Mouse (Mus musculus) hindbrain, postnatal 0 days (tissue): Measurements from ENCODE around the gene Slc39a11. TPM values are rescaled to one million over a fixed set of nuclear protein-coding genes. Genes with fewer than 3 reads are reported as not detected.
"Not testable (repeated sequence)": the region's sequence is repeated elsewhere in the genome, so short reads cannot be mapped to it uniquely, and the experiment has no call there.

Source experiments
- ATAC-seq: fragments of 200-750 bp; cut with Nextera tagmentation; 2 replicates; pipeline ENCODE4 v1.8.0; 2017; ENCODE audit warnings: mild to moderate bottlenecking, moderate TSS enrichment, moderate library complexity
- DNase-seq: peaks from one replicate; pipeline ENCODE4 v3.0.0-alpha.2; 2015; ENCODE audit warnings: low spot score
- H3K27ac ChIP-seq: fragments of 300-500 bp; sonication (generic); 2 replicates; pipeline ENCODE4 v1.5.1; 2014; ENCODE audit warnings: mild to moderate bottlenecking
- H3K27me3 ChIP-seq: fragments of 300-500 bp; sonication (generic); 2 replicates; pipeline ENCODE4 v1.6.1; 2014; ENCODE audit warnings: low read length, mixed read lengths; ENCODE audit not compliant: insufficient read depth
- H3K36me3 ChIP-seq: fragments of 300-500 bp; sonication (generic); 2 replicates; pipeline ENCODE4 v1.6.1; 2014; ENCODE audit warnings: low read length, mixed read lengths; ENCODE audit not compliant: insufficient read depth
- H3K4me1 ChIP-seq: fragments of 300-500 bp; sonication (generic); 2 replicates; pipeline ENCODE4 v1.6.1; 2014; ENCODE audit warnings: antibody characterized with exemption, low read length, mixed read lengths; ENCODE audit not compliant: insufficient read depth
- H3K4me2 ChIP-seq: fragments of 300-500 bp; sonication (generic); 2 replicates; pipeline ENCODE4 v1.6.1; 2014; ENCODE audit warnings: low read depth, mild to moderate bottlenecking, low read length, moderate library complexity, mixed read lengths
- H3K4me3 ChIP-seq: fragments of 300-500 bp; sonication (generic); 2 replicates; pipeline ENCODE4 v1.5.1; 2014; ENCODE audit warnings: low read length
- H3K9ac ChIP-seq: fragments of 300-500 bp; sonication (generic); replicated peaks from 2 replicates; pipeline ENCODE4 v1.6.1; 2014; ENCODE audit warnings: mild to moderate bottlenecking, low read length, moderate library complexity, mixed read lengths
- H3K9me3 ChIP-seq: fragments of 300-500 bp; sonication (generic); 2 replicates; pipeline ENCODE4 v1.6.1; 2016; ENCODE audit warnings: low read length, mixed read lengths
- CTCF ChIP-seq: IDR thresholded peaks from 2 replicates; pipeline ENCODE4 v1.5.1; 2016; ENCODE audit warnings: antibody characterized with exemption, control low read depth, low read depth
- WGBS: fragments of 180-500 bp; shearing (Covaris S2); extraction: QIAGEN DNeasy Blood & Tissue Kit; methylation state at CpG from one replicate; pipeline ENCODE4 v1.1.7; 2014; 5-methylcytosine and 5-hydroxymethylcytosine counted together
- polyA plus RNA-seq: library from polyadenylated mRNA; unstranded; fragments of >200 nt; fragmentation: Nextera tagmentation; extraction: Ambion mirVana; gene quantifications from 2 replicates; pipeline ENCODE4 v1.2.1, GENCODE M21; 2015
- total RNA-seq: library from RNA; depleted of rRNA; stranded (reverse); fragments of >200 nt; gene quantifications from 2 replicates; pipeline ENCODE4 v1.2.3, GENCODE M21; 2014

Gene Slc39a11
- total and polyA plus RNA-seq, 2 experiments from 2014 or later, result 35.6 to 63.3 TPM

- Histone ChIP-seq H3K9me3 (no peaks in the 10 kb centered on the region), H3K9ac (no peak overlapping the region), H3K36me3 (no peaks in the 10 kb centered on the region), H3K4me3 (no peak overlapping the region), H3K27me3 (no peaks in the 10 kb centered on the region), H3K4me1 (no peaks in the 10 kb centered on the region), H3K27ac (no peak overlapping the region), H3K4me2 (no peak overlapping the region)
- no peak for DNase-seq
- no peak for ATAC-seq
- no peak for TF ChIP-seq CTCF
- 49% methylated on average over 3 of the region's 3 CpGs for WGBS
Observed at GRCm38 (mm10) chr11:113588936-113589335, 60.9 kb downstream of the Slc39a11 start.

GRCm38 (mm10) chr11:113586423-113586822 lies 63.5 kb downstream of the Slc39a11 start:
- Histone ChIP-seq H3K4me2 (no peak overlapping the region), H3K9me3 (no peaks in the 10 kb centered on the region), H3K9ac (no peak overlapping the region), H3K4me3 (no peak overlapping the region), H3K36me3 (no peaks in the 10 kb centered on the region), H3K27me3 (no peaks in the 10 kb centered on the region), H3K4me1 (no peaks in the 10 kb centered on the region; the same call in 1 of the 2 replicates), H3K27ac (no peak overlapping the region)
- ATAC-seq (peak; percentile 15; the same call in 1 of the 2 replicates), DNase-seq (peak; percentile 31)
- 33% methylated on average over 6 of the region's 6 CpGs for WGBS
- TF ChIP-seq CTCF, result no peak

- WGBS, result 33% methylated on average over 11 of the region's 11 CpGs
- DNase-seq (peak; percentile 58), ATAC-seq (peak; percentile 72)
- Histone ChIP-seq H3K9me3 (no peaks in the 10 kb centered on the region), H3K9ac (no peak overlapping the region), H3K36me3 (no peaks in the 10 kb centered on the region), H3K27me3 (no peaks in the 10 kb centered on the region), H3K4me3 (no peak overlapping the region), H3K4me1 (no peaks in the 10 kb centered on the region; the same call in 1 of the 2 replicates), H3K4me2 (no peak overlapping the region), H3K27ac (peak overlapping the region; percentile 32)
- no peak for TF ChIP-seq CTCF
Observed at GRCm38 (mm10) chr11:113583879-113584661, 65.8 kb downstream of the Slc39a11 start.

GRCm38 (mm10) chr11:113577221-113577620 lies 72.7 kb downstream of the Slc39a11 start:
- DNase-seq (no peak), ATAC-seq (no peak)
- Histone ChIP-seq H3K4me1 (peaks cover 9% of the 10 kb centered on the region; the same call in 1 of the 2 replicates), H3K36me3 (no peaks in the 10 kb centered on the region), H3K27me3 (no peaks in the 10 kb centered on the region), H3K9me3 (no peaks in the 10 kb centered on the region), H3K4me3 (no peak overlapping the region), H3K9ac (no peak overlapping the region), H3K27ac (no peak overlapping the region), H3K4me2 (no peak overlapping the region)
- WGBS, result 90% methylated on average over 4 of the region's 4 CpGs
- no peak for TF ChIP-seq CTCF

- DNase-seq (no peak), ATAC-seq (no peak)
- 38% methylated on average over 6 of the region's 6 CpGs for WGBS
- Histone ChIP-seq H3K27ac (no peak overlapping the region), H3K9ac (no peak overlapping the region), H3K4me3 (no peak overlapping the region), H3K9me3 (no peaks in the 10 kb centered on the region), H3K4me1 (peaks cover 9% of the 10 kb centered on the region; the same call in 1 of the 2 replicates), H3K36me3 (no peaks in the 10 kb centered on the region), H3K27me3 (no peaks in the 10 kb centered on the region), H3K4me2 (no peak overlapping the region)
- TF ChIP-seq CTCF, result no peak
Observed at GRCm38 (mm10) chr11:113572641-113573040, 77.2 kb downstream of the Slc39a11 start.

GRCm38 (mm10) chr11:113571616-113572015 lies 78.3 kb downstream of the Slc39a11 start:
- H3K9me3 ChIP-seq, result no peaks in the 10 kb centered on the region
- no peak overlapping the region for H3K27ac ChIP-seq
- peaks cover 9% of the 10 kb centered on the region; the same call in 1 of the 2 replicates for H3K4me1 ChIP-seq
- ATAC-seq, result no peak
- DNase-seq, result no peak
- no peak for TF ChIP-seq CTCF
- H3K4me3 ChIP-seq, result no peak overlapping the region
- H3K36me3 ChIP-seq, result no peaks in the 10 kb centered on the region
- H3K4me2 ChIP-seq, result no peak overlapping the region
- no peaks in the 10 kb centered on the region for H3K27me3 ChIP-seq
- no peak overlapping the region for H3K9ac ChIP-seq

GRCm38 (mm10) chr11:113568999-113569398 lies 80.9 kb downstream of the Slc39a11 start:
- Histone ChIP-seq H3K9ac (no peak overlapping the region), H3K4me3 (no peak overlapping the region), H3K36me3 (no peaks in the 10 kb centered on the region), H3K4me2 (no peak overlapping the region), H3K27me3 (no peaks in the 10 kb centered on the region), H3K4me1 (peaks cover 9% of the 10 kb centered on the region; the same call in 1 of the 2 replicates), H3K9me3 (no peaks in the 10 kb centered on the region), H3K27ac (no peak overlapping the region)
- ATAC-seq (no peak), DNase-seq (no peak)
- WGBS, result 77% methylated on average over 1 of the region's 1 CpGs
- TF ChIP-seq CTCF, result no peak

- not testable (repeated sequence) for H3K36me3 ChIP-seq, H3K27me3 ChIP-seq, H3K9ac ChIP-seq, DNase-seq, H3K4me2 ChIP-seq, ATAC-seq, H3K4me1 ChIP-seq, H3K9me3 ChIP-seq, H3K4me3 ChIP-seq, H3K27ac ChIP-seq
- 94% methylated on average over 2 of the region's 2 CpGs for WGBS
Observed at GRCm38 (mm10) chr11:113567926-113568325, 82.0 kb downstream of the Slc39a11 start.
